Mouse (Mus musculus): ENCODE measurements around the gene Ddt. TPM values are rescaled to one million over a fixed set of nuclear protein-coding genes. Genes with fewer than 3 reads are reported as not detected.

The Ddt gene
- 194 and 202 TPM in 2 replicates for polyA plus RNA-seq (2021; fragmentation: Nextera tagmentation)
- long read RNA-seq, experiment 1, transcript Ddt-201 (3 exons, 649 nt) = major isoform, 78 of 80 reads
- long read RNA-seq, experiment 1, partial matches to known transcripts = 0 of 80 reads
- long read RNA-seq, experiment 1, other reads (novel, unspliced or antisense) = 1 of 80 reads
- long read RNA-seq, experiment 2, transcript Ddt-201 (3 exons, 649 nt) = major isoform, 9 of 10 reads
- long read RNA-seq, experiment 2, partial matches to known transcripts = 0 of 10 reads
- long read RNA-seq, experiment 2, other reads (novel, unspliced or antisense) = 1 of 10 reads

GRCm38 (mm10) chr10:75772795-75773664 is at the start of gene Ddt:
Ddt (minus strand) TSS chr10:75773414.

GRCm38 (mm10) chr10:75822443-75822842 is 49.2 kb upstream of the Ddt start, which contains the start of gene Gstt4:
Gstt4 (minus strand) TSS chr10:75822543.

GRCm38 (mm10) chr10:75798176-75798696 is 25.0 kb upstream of the Ddt start, which contains the start of gene Gstt1:
Gstt1 (minus strand) TSS chr10:75798584.

GRCm38 (mm10) chr10:75780769-75781578 is 7.8 kb upstream of the Ddt start, which contains the start of the genes Gm20441 and Gstt3:
Gm20441 (minus strand) TSS chr10:75780954.
Gstt3 (minus strand) TSS chr10:75781414.

GRCm38 (mm10) chr10:75763682-75764518 is 9.3 kb downstream of the Ddt start, which contains the start of gene Cabin1:
Cabin1 (minus strand) TSS chr10:75764341.

Other genes starting within 250 kb of the Ddt start
- gene Lrrc75b, start 213.1 kb downstream of the Ddt start, polyA plus RNA-seq (2021; fragmentation: Nextera tagmentation) = 1.3 and 1.7 TPM in 2 replicates
- gene Ggt1, start 211.8 kb downstream of the Ddt start, polyA plus RNA-seq (2021; fragmentation: Nextera tagmentation) = 2.2 and 2.7 TPM in 2 replicates
- 0.77 and 1.4 TPM in 2 replicates for gene Ggt5, start 184.1 kb downstream of the Ddt start, polyA plus RNA-seq (2021; fragmentation: Nextera tagmentation)
- 0.92 and 1.4 TPM in 2 replicates for gene Susd2, start 129.4 kb downstream of the Ddt start, polyA plus RNA-seq (2021; fragmentation: Nextera tagmentation)
- 15.1 and 22.2 TPM in 2 replicates for gene Cabin1, start 9.1 kb downstream of the Ddt start, polyA plus RNA-seq (2021; fragmentation: Nextera tagmentation)
- gene Gm20441, start 7.5 kb upstream of the Ddt start, polyA plus RNA-seq (2021; fragmentation: Nextera tagmentation) = not detected in 2 replicates
- gene Gstt3, start 8.0 kb upstream of the Ddt start, polyA plus RNA-seq (2021; fragmentation: Nextera tagmentation) = 8.2 and 13.6 TPM in 2 replicates
- gene Gstt1, start 25.2 kb upstream of the Ddt start, polyA plus RNA-seq (2021; fragmentation: Nextera tagmentation) = 38.2 and 46.0 TPM in 2 replicates
- not detected in 2 replicates for gene Gstt4, start 49.1 kb upstream of the Ddt start, polyA plus RNA-seq (2021; fragmentation: Nextera tagmentation)
- 5.4 and 8.1 TPM in 2 replicates for gene Gstt2, start 64.0 kb upstream of the Ddt start, polyA plus RNA-seq (2021; fragmentation: Nextera tagmentation)
- gene Mif, start 86.8 kb upstream of the Ddt start, polyA plus RNA-seq (2021; fragmentation: Nextera tagmentation) = 1,436 and 1,590 TPM in 2 replicates
- 2.1 and 2.3 TPM in 2 replicates for gene Derl3, start 120.0 kb upstream of the Ddt start, polyA plus RNA-seq (2021; fragmentation: Nextera tagmentation)
- 110 and 116 TPM in 2 replicates for gene Smarcb1, start 148.2 kb upstream of the Ddt start, polyA plus RNA-seq (2021; fragmentation: Nextera tagmentation)
- 1,305 and 1,353 TPM in 2 replicates for gene Chchd10, start 159.7 kb upstream of the Ddt start, polyA plus RNA-seq (2021; fragmentation: Nextera tagmentation)
- 1.3 and 1.4 TPM in 2 replicates for gene Mmp11, start 163.1 kb upstream of the Ddt start, polyA plus RNA-seq (2021; fragmentation: Nextera tagmentation)
- gene Gm867, start 167.3 kb upstream of the Ddt start, polyA plus RNA-seq (2021; fragmentation: Nextera tagmentation) = 0.13 and 0.26 TPM in 2 replicates
- gene Vpreb3, start 169.6 kb upstream of the Ddt start, polyA plus RNA-seq (2021; fragmentation: Nextera tagmentation) = 0.26 TPM in 1 of 2 replicates, not detected in the other
- gene Gm5134, start 181.1 kb upstream of the Ddt start, polyA plus RNA-seq (2021; fragmentation: Nextera tagmentation) = not detected in 2 replicates